22 mouse cellular contexts compared by ENCODE assay signal in the genomic region with DNA sequence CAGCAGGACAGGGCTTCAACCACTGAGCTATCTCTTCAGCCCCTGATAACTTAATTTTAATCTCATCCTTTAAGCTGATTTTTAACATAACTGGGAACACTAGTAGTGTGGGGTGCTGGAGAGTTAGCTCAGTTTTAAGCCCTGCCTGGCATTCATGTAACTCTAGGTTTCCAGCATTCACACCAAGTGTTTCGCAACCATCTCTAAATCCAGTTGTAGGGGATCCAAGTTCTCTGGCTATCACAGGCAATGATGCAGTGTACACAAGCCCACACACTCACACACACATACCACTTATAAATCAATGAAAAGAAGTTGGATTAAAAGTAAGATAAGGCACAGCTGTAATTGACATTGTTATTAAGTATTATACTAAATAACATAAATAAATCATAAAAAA. TPM values are rescaled to one million over a fixed set of nuclear protein-coding genes. Genes with fewer than 3 reads are reported as not detected.
A peak's percentile ranks its signal among the peaks of the same experiment; 100 is the strongest.
DNase-seq lines count a peak whose midpoint lies in the region; ATAC-seq and TF ChIP-seq lines count a peak whose summit lies in the region.
"Had no signal": no experiment of that assay in that cellular context is flagged by ENCODE, and none has a peak within 500 bp of the region (broad histone marks: within the 10 kb centered on the region; RNA-seq: fewer than 3 reads in every experiment).

No protein-coding gene starts in this region.

- no peaks in the 10 kb centered on the region for H3K9me3 ChIP-seq in liver, embryonic 16.5 days (replicated peaks; ENCODE audit: control insufficient read depth, low read length)
- H3K9me3 ChIP-seq in liver, embryonic 12.5 days (replicated peaks): no peaks in the 10 kb centered on the region
- H3K9me3 ChIP-seq: embryonic facial prominence, embryonic 15.5 days; forebrain, embryonic 15.5 days; heart, embryonic 10.5 days; hindbrain, embryonic 12.5 days; kidney, embryonic 15.5 days; limb, embryonic 12.5 days; liver, embryonic 15.5 days; megakaryocyte, embryonic 14.5 days; midbrain, embryonic 13.5 days had no signal

- peak; percentile 24 for DNase-seq in gastrocnemius, adult 2 months
- DNase-seq in gastrocnemius, postnatal 36 days: no peak
- peak; percentile 8 for DNase-seq in lung, postnatal 25 days (ENCODE audit: low spot score)
- DNase-seq in testis, postnatal 10 days (ENCODE audit: low spot score): no peak
- DNase-seq: adrenal gland, postnatal 36 days; cerebellum, adult 9-11 months; gastrocnemius, postnatal 10 days; kidney, adult 11 months; kidney, postnatal 36 days; thymus, postnatal 14 days had no signal

- H3K36me3 ChIP-seq in liver, embryonic 16.5 days (ENCODE audit: control insufficient read depth, insufficient read depth): peaks cover 2% of the 10 kb centered on the region
- peaks cover 54% of the 10 kb centered on the region for H3K36me3 ChIP-seq in liver, embryonic 12.5 days
- H3K36me3 ChIP-seq in C2C12 (ENCODE audit: control insufficient read depth, insufficient read depth): peaks cover 51% of the 10 kb centered on the region

- no peaks in the 10 kb centered on the region for H3K79me3 ChIP-seq in C2C12 (ENCODE audit: low read depth)

- intact Hi-C loops in gastrocnemius, adult 2 months (cut with DNase I): no loop called here
- intact Hi-C loops in gastrocnemius, postnatal 36 days (cut with DNase I): no loop called here

- no peaks in the 10 kb centered on the region for H3K79me2 ChIP-seq in C2C12 (ENCODE audit: control insufficient read depth, insufficient read depth)

- no peak overlapping the region for H3K4me3 ChIP-seq in gastrocnemius, adult 2 months
- no peak overlapping the region for H3K4me3 ChIP-seq in liver, embryonic 16.5 days (ENCODE audit: low read depth, low read length)
- H3K4me3 ChIP-seq in liver, embryonic 12.5 days: no peak overlapping the region
- H3K4me3 ChIP-seq in C2C12 (ENCODE audit: insufficient read depth, poor library complexity, severe bottlenecking): no peak overlapping the region
- H3K4me3 ChIP-seq: embryonic facial prominence, embryonic 15.5 days; forebrain, embryonic 15.5 days; heart, embryonic 10.5 days; hindbrain, embryonic 12.5 days; kidney, embryonic 15.5 days; limb, embryonic 12.5 days; liver, embryonic 15.5 days; megakaryocyte, embryonic 14.5 days; midbrain, embryonic 13.5 days had no signal

- no peak for TF ChIP-seq CTCF in gastrocnemius, adult 2 months (IDR thresholded peaks at IDR 0.05)
- no peak for TF ChIP-seq CTCF in C2C12 (IDR thresholded peaks at IDR 0.05; ENCODE audit: control insufficient read depth, insufficient read depth, insufficient read length)

- H3K27me3 ChIP-seq in liver, embryonic 16.5 days (ENCODE audit: control insufficient read depth, insufficient read depth, low read depth, low read length): no peaks in the 10 kb centered on the region
- H3K27me3 ChIP-seq in liver, embryonic 12.5 days (replicated peaks): no peaks in the 10 kb centered on the region
- H3K27me3 ChIP-seq in C2C12 (ENCODE audit: control insufficient read depth, insufficient read depth, insufficient read length): no peaks in the 10 kb centered on the region
- H3K27me3 ChIP-seq: embryonic facial prominence, embryonic 15.5 days; forebrain, embryonic 15.5 days; hindbrain, embryonic 12.5 days; kidney, embryonic 15.5 days; limb, embryonic 12.5 days; liver, embryonic 15.5 days; megakaryocyte, embryonic 14.5 days; midbrain, embryonic 13.5 days had no signal

- H3ac ChIP-seq in C2C12 (ENCODE audit: control insufficient read depth, insufficient read length, low read depth): no peak overlapping the region

- no peak overlapping the region for H3K27ac ChIP-seq in gastrocnemius, adult 2 months
- no peak overlapping the region for H3K27ac ChIP-seq in liver, embryonic 16.5 days (ENCODE audit: low read length)
- no peak overlapping the region for H3K27ac ChIP-seq in liver, embryonic 12.5 days
- H3K27ac ChIP-seq: embryonic facial prominence, embryonic 15.5 days; forebrain, embryonic 15.5 days; heart, embryonic 10.5 days; hindbrain, embryonic 12.5 days; kidney, embryonic 15.5 days; limb, embryonic 12.5 days; liver, embryonic 15.5 days; midbrain, embryonic 13.5 days had no signal

- 0 out of 2 replicates have a peak, but pooled peaks have one; percentile 48 for ATAC-seq in liver, embryonic 16.5 days (ENCODE audit: low read depth)
- no peak; the same call in 1 of the 2 replicates for ATAC-seq in liver, embryonic 12.5 days
- ATAC-seq: forebrain, embryonic 15.5 days; midbrain, embryonic 13.5 days had no signal

- H3K4me2 ChIP-seq in liver, embryonic 16.5 days (ENCODE audit: low read depth, low read length): no peak overlapping the region
- no peak overlapping the region for H3K4me2 ChIP-seq in liver, embryonic 12.5 days
- H3K4me2 ChIP-seq: embryonic facial prominence, embryonic 15.5 days; forebrain, embryonic 15.5 days; hindbrain, embryonic 12.5 days; kidney, embryonic 15.5 days; limb, embryonic 12.5 days; liver, embryonic 15.5 days; midbrain, embryonic 13.5 days had no signal

- no peaks in the 10 kb centered on the region for H3K4me1 ChIP-seq in liver, embryonic 16.5 days (ENCODE audit: control insufficient read depth, low read depth, low read length)
- H3K4me1 ChIP-seq in liver, embryonic 12.5 days: no peaks in the 10 kb centered on the region
- H3K4me1 ChIP-seq: embryonic facial prominence, embryonic 15.5 days; forebrain, embryonic 15.5 days; heart, embryonic 10.5 days; hindbrain, embryonic 12.5 days; kidney, embryonic 15.5 days; limb, embryonic 12.5 days; liver, embryonic 15.5 days; midbrain, embryonic 13.5 days had no signal

- no peak overlapping the region for H3K9ac ChIP-seq in liver, embryonic 16.5 days (ENCODE audit: low read depth, low read length)
- H3K9ac ChIP-seq in liver, embryonic 12.5 days: no peak overlapping the region
- H3K9ac ChIP-seq: embryonic facial prominence, embryonic 15.5 days; forebrain, embryonic 15.5 days; hindbrain, embryonic 12.5 days; kidney, embryonic 15.5 days; limb, embryonic 12.5 days; liver, embryonic 15.5 days; midbrain, embryonic 13.5 days had no signal

- WGBS in liver, embryonic 16.5 days (ENCODE audit: insufficient replicate concordance): 75% methylated on average over 1 of the region's 1 CpGs
- 88% methylated on average over 1 of the region's 1 CpGs for WGBS in liver, embryonic 12.5 days (ENCODE audit: insufficient replicate concordance)

TF ChIP-seq in C2C12, 6 proteins besides CTCF, POLR2A, EP300 and RAD21:
- peak; percentile 21 for TF ChIP-seq CEBPB (IDR thresholded peaks at IDR 0.05; ENCODE audit: low read depth)
- TF ChIP-seq MYOD1 (IDR thresholded peaks at IDR 0.05; ENCODE audit: control insufficient read depth, insufficient read length, low read depth): no peak

RNA-seq across cellular contexts. Expression of gene Relch, which starts 54.7 kb away (rescaled TPM):
- total RNA-seq in gastrocnemius, adult 2 months (2021): 10 to 100 TPM in 1 of 2 experiments, 1 to 10 TPM in 1; 9.6 to 11.3 TPM
- 1 to 10 TPM; 8.1 to 8.5 TPM for total RNA-seq in gastrocnemius, postnatal 36 days (2021)
- 8.6 and 9.9 TPM in 2 replicates for polyA plus RNA-seq in liver, embryonic 16.5 days (2015; fragmentation: Nextera tagmentation; extraction: Ambion mirVana)
- 19.1 and 21.6 TPM in 2 replicates for polyA plus RNA-seq in liver, embryonic 12.5 days (2016; fragmentation: Nextera tagmentation; extraction: Ambion mirVana)
- polyA plus RNA-seq in C2C12 (2012; fragmentation: generic; extraction: Trizol): 7.3 TPM

RNA-seq across cellular contexts. Expression of gene Pign, which starts 54.9 kb away (rescaled TPM):
- total RNA-seq in gastrocnemius, adult 2 months (2021): 10 to 100 TPM in 1 of 2 experiments, 1 to 10 TPM in 1; 6.8 to 11.2 TPM
- 1 to 10 TPM; 5.7 to 8.4 TPM for total RNA-seq in gastrocnemius, postnatal 36 days (2021)
- polyA plus RNA-seq in liver, embryonic 16.5 days (2015; fragmentation: Nextera tagmentation; extraction: Ambion mirVana): 4.8 and 5.2 TPM in 2 replicates
- polyA plus RNA-seq in liver, embryonic 12.5 days (2016; fragmentation: Nextera tagmentation; extraction: Ambion mirVana): 9.5 and 9.7 TPM in 2 replicates
- 7.7 TPM for polyA plus RNA-seq in C2C12 (2012; fragmentation: generic; extraction: Trizol)

Comparison
In these comparisons a context has a peak if more than half of its experiments do, and no peak if none do; other contexts are left out.
1. DNase-seq: peak in gastrocnemius, adult 2 months (single experiment) and lung, postnatal 25 days (single experiment); none in gastrocnemius, postnatal 36 days (0 of 2) and testis, postnatal 10 days (single experiment).